ENCODE assay signal across 23 mouse cellular contexts in genomic region chr5:129228171-129228570, GRCm38 (mm10).
"Had no signal": no experiment of that assay in that cellular context is flagged by ENCODE, and none has a peak within 500 bp of the region (broad histone marks: within the 10 kb centered on the region; RNA-seq: fewer than 3 reads in every experiment).

No protein-coding gene starts in this region.

- H3K36me3 ChIP-seq: heart, embryonic 10.5 days; heart, embryonic 12.5 days; intestine, embryonic 15.5 days; kidney, embryonic 15.5 days; limb, embryonic 13.5 days; limb, embryonic 15.5 days; liver, embryonic 12.5 days had no signal

- H3K4me3 ChIP-seq: heart, embryonic 10.5 days; heart, embryonic 12.5 days; intestine, embryonic 15.5 days; kidney, embryonic 15.5 days; limb, embryonic 13.5 days; limb, embryonic 15.5 days; liver, embryonic 12.5 days had no signal

- DNase-seq: gastrocnemius, postnatal 14 days; heart, adult 18-20 months; heart, postnatal 10 days; heart, postnatal 4 days; kidney, adult 11 months; kidney, adult 2 months; kidney, adult 9 months; kidney, postnatal 14 days; kidney, postnatal 36 days; layer of hippocampus, adult 9-11 months; left cerebral cortex, postnatal 4 days had no signal

- H3K9ac ChIP-seq: heart, embryonic 12.5 days; hindbrain, embryonic 14.5 days; intestine, embryonic 15.5 days; kidney, embryonic 15.5 days; limb, embryonic 13.5 days; limb, embryonic 15.5 days; liver, embryonic 12.5 days; liver, embryonic 14.5 days had no signal

- H3K9me3 ChIP-seq: heart, embryonic 10.5 days; heart, embryonic 12.5 days; intestine, embryonic 15.5 days; kidney, embryonic 15.5 days; limb, embryonic 13.5 days; limb, embryonic 15.5 days; liver, embryonic 12.5 days had no signal

- H3K27ac ChIP-seq: heart, embryonic 10.5 days; hindbrain, embryonic 14.5 days; intestine, embryonic 15.5 days; kidney, embryonic 15.5 days; kidney, postnatal 0 days; limb, embryonic 13.5 days; limb, embryonic 15.5 days; liver, embryonic 12.5 days; liver, embryonic 14.5 days had no signal

- ATAC-seq: hindbrain, embryonic 16.5 days; inflammation-experienced regulatory T-cells, adult 6 months; intestine, embryonic 15.5 days; liver, embryonic 12.5 days had no signal

- H3K4me1 ChIP-seq: heart, embryonic 12.5 days; intestine, embryonic 15.5 days; limb, embryonic 13.5 days; limb, embryonic 15.5 days; liver, embryonic 12.5 days had no signal

- H3K27me3 ChIP-seq: intestine, embryonic 15.5 days; kidney, embryonic 15.5 days; limb, embryonic 13.5 days; limb, embryonic 15.5 days had no signal

- H3K4me2 ChIP-seq: heart, embryonic 12.5 days; hindbrain, embryonic 14.5 days; intestine, embryonic 15.5 days; kidney, embryonic 15.5 days; limb, embryonic 13.5 days; limb, embryonic 15.5 days; liver, embryonic 12.5 days had no signal
